Mouse (Mus musculus) gastrocnemius, postnatal 10 days (tissue): ENCODE measurements around the gene Nfib. TPM values are rescaled to one million over a fixed set of nuclear protein-coding genes. Genes with fewer than 3 reads are reported as not detected.

Experiments
- DNase-seq: peaks from one replicate; pipeline ENCODE4 v3.0.0; 2021; ENCODE audit warnings: mixed read lengths
- total RNA-seq, 2 experiments: library from RNA; stranded (reverse); gene quantifications; 2 replicates each; pipeline ENCODE4 v1.2.3; 2021

Nfib gene
- total RNA-seq, 2 experiments from 2014 or later: 145 to 150 TPM

- DNase-seq: peak; percentile 70
Measured at GRCm38 (mm10) chr4:82592086-82593030, 113.2 kb downstream of the Nfib start.

GRCm38 (mm10) chr4:82589345-82589890 lies 116.1 kb downstream of the Nfib start:
- DNase-seq: peak; percentile 29

GRCm38 (mm10) chr4:82588718-82589117 lies 116.8 kb downstream of the Nfib start:
- no peak for DNase-seq

- no peak for DNase-seq
Measured at GRCm38 (mm10) chr4:82587146-82587870, 118.2 kb downstream of the Nfib start.

GRCm38 (mm10) chr4:82586637-82587036 lies 118.9 kb downstream of the Nfib start:
- no peak for DNase-seq

- no peak for DNase-seq
Measured at GRCm38 (mm10) chr4:82585536-82585935, 120.0 kb downstream of the Nfib start.

- DNase-seq: no peak
Measured at GRCm38 (mm10) chr4:82585056-82585455, 120.5 kb downstream of the Nfib start.

GRCm38 (mm10) chr4:82584548-82584947 lies 121.0 kb downstream of the Nfib start:
- peak; percentile 32 for DNase-seq

- no peak for DNase-seq
Measured at GRCm38 (mm10) chr4:82573291-82573605, 132.3 kb downstream of the Nfib start.

- DNase-seq: peak; percentile 49
Measured at GRCm38 (mm10) chr4:82572410-82573290, 132.9 kb downstream of the Nfib start.

- no peak for DNase-seq
Measured at GRCm38 (mm10) chr4:82558816-82559215, 146.7 kb downstream of the Nfib start.

- no peak for DNase-seq
Measured at GRCm38 (mm10) chr4:82555673-82556171, 149.8 kb downstream of the Nfib start.

- no peak for DNase-seq
Measured at GRCm38 (mm10) chr4:82553658-82554057, 151.9 kb downstream of the Nfib start.

GRCm38 (mm10) chr4:82552238-82552637 lies 153.3 kb downstream of the Nfib start:
- no peak for DNase-seq

GRCm38 (mm10) chr4:82549762-82550380 lies 155.7 kb downstream of the Nfib start:
- no peak for DNase-seq

GRCm38 (mm10) chr4:82548247-82548646 lies 157.3 kb downstream of the Nfib start:
- peak; percentile 40 for DNase-seq

GRCm38 (mm10) chr4:82543936-82544335 lies 161.6 kb downstream of the Nfib start:
- no peak for DNase-seq

- no peak for DNase-seq
Measured at GRCm38 (mm10) chr4:82543398-82543740, 162.2 kb downstream of the Nfib start.

- DNase-seq: no peak
Measured at GRCm38 (mm10) chr4:82542656-82543397, 162.7 kb downstream of the Nfib start.

GRCm38 (mm10) chr4:82541894-82542510 lies 163.5 kb downstream of the Nfib start:
- DNase-seq: peak; percentile 69
